18 mouse cellular contexts compared by ENCODE assay signal in the genomic region with DNA sequence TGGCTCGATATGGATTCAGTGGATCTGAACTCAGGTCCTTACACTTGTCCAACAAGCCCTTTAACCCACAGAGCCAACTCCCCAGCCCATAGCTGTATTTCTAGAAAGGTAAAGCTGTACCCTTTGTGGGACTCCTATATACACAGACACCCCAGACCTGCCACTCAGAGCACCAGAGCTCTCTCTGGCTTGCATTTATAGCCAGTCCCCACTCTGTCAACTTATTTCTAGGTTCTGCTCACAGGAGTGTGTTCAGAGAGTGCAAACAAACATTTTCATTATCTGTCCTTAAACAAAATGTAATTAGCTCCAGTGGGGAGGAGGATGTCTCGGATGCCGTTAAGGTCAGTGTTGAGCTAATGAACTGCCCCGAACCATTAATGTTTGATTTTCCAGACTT.
"Had no signal": no experiment of that assay in that cellular context is flagged by ENCODE, and none has a peak within 500 bp of the region (broad histone marks: within the 10 kb centered on the region; RNA-seq: fewer than 3 reads in every experiment).

No protein-coding gene starts in this region.

- H3K9me3 ChIP-seq: liver, embryonic 13.5 days; midbrain, embryonic 12.5 days had no signal

- H3K4me2 ChIP-seq: liver, embryonic 13.5 days; midbrain, embryonic 12.5 days had no signal

- H3K27ac ChIP-seq: left cerebral cortex, adult 2 months; liver, embryonic 13.5 days; midbrain, embryonic 12.5 days; stomach, postnatal 0 days had no signal

- H3K36me3 ChIP-seq: liver, embryonic 13.5 days; midbrain, embryonic 12.5 days had no signal

- H3K27me3 ChIP-seq: liver, embryonic 13.5 days; midbrain, embryonic 12.5 days had no signal

- H3K9ac ChIP-seq: liver, embryonic 13.5 days; midbrain, embryonic 12.5 days had no signal

- H3K4me3 ChIP-seq: left cerebral cortex, adult 2 months; liver, embryonic 13.5 days; midbrain, embryonic 12.5 days; myocyte had no signal

- H3K4me1 ChIP-seq: midbrain, embryonic 12.5 days had no signal

- DNase-seq: kidney, adult 2 months; kidney, postnatal 14 days; layer of hippocampus, postnatal 36 days; liver, embryonic 13.5 days; lung, adult 2 months; lung, postnatal 14 days; lung, postnatal 4 days; right cerebral cortex, adult 18-20 months; right cerebral cortex, postnatal 14 days; right cerebral cortex, postnatal 4 days; thymus, postnatal 36 days had no signal

- ATAC-seq: inflammation-experienced regulatory T-cells, adult 6 months; intestine, embryonic 16.5 days; midbrain, embryonic 16.5 days had no signal
